Mouse (Mus musculus): ENCODE measurements at regions not wholly inside any gene's neighbourhood (a gene's known extent, or its start where the extent isn't known, plus 50 kb on each side); places are given as distances from the start of the nearest gene placed in this dataset.

GRCm38 (mm10) chr7:136838971-136839370 is 55.4 kb upstream of the Mgmt start:
- Histone ChIP-seq H3K36me3 (ENCODE audit: control insufficient read depth, insufficient read depth, low read length) (no peaks in the 10 kb centered on the region), H3K27me3 (replicated peaks; ENCODE audit: control insufficient read depth, insufficient read depth, low read length) (peaks cover 1% of the 10 kb centered on the region; the same call in 1 of the 2 replicates), H3K4me3 (ENCODE audit: insufficient read depth, low read depth, low read length) (no peak overlapping the region), H3K27ac (ENCODE audit: insufficient read depth, low read depth, low read length) (no peak overlapping the region), H3K4me1 (ENCODE audit: control insufficient read depth, insufficient read depth, low read length) (no peaks in the 10 kb centered on the region)
- TF ChIP-seq CTCF (conservative IDR thresholded peaks at IDR 0.05; ENCODE audit: insufficient read depth, insufficient read length, low read depth, low read length) (no peak), POLR2A (IDR thresholded peaks at IDR 0.05; ENCODE audit: low read depth, low read length) (no peak)
- WGBS, result 45% methylated on average over 5 of the region's 5 CpGs
- DNase-seq, result peak; percentile 15

- no peaks in the 10 kb centered on the region for H3K4me1 ChIP-seq (ENCODE audit: control insufficient read depth, insufficient read depth, low read length)
- TF ChIP-seq CTCF (conservative IDR thresholded peaks at IDR 0.05; ENCODE audit: insufficient read depth, insufficient read length, low read depth, low read length), result no peak
- TF ChIP-seq POLR2A (IDR thresholded peaks at IDR 0.05; ENCODE audit: low read depth, low read length), result no peak
- H3K4me3 ChIP-seq (ENCODE audit: insufficient read depth, low read depth, low read length), result no peak overlapping the region
- WGBS, result 62% methylated on average over 7 of the region's 7 CpGs
- DNase-seq, result no peak
- H3K27me3 ChIP-seq (replicated peaks; ENCODE audit: control insufficient read depth, insufficient read depth, low read length), result peaks cover 1% of the 10 kb centered on the region; the same call in 1 of the 2 replicates
- no peak overlapping the region for H3K27ac ChIP-seq (ENCODE audit: insufficient read depth, low read depth, low read length)
- no peaks in the 10 kb centered on the region for H3K36me3 ChIP-seq (ENCODE audit: control insufficient read depth, insufficient read depth, low read length)
Measured at GRCm38 (mm10) chr7:136840224-136840623, 54.2 kb upstream of the Mgmt start.

DNA sequence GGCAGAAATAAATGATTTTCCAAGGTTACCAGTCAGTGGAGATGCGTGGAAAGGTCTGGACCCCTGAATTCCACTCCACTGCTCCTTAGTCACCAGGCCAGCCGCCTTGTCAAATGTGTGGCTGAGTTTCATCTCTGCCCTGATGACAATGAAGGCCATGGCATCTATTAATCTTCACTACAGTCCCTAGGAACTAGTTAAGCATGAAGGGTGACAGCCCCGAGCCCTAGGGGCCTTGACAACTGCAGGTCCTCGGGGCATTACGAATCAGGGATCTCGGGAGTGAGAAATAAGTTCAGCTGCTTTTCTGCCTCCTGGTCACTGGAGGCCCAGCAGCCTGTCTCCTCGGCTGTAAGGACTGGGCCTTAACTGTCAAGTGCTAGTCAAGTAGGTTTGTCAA is 51.7 kb upstream of the Mgmt start:
- no peak for DNase-seq
- Histone ChIP-seq H3K4me1 (ENCODE audit: control insufficient read depth, insufficient read depth, low read length) (no peaks in the 10 kb centered on the region), H3K27me3 (replicated peaks; ENCODE audit: control insufficient read depth, insufficient read depth, low read length) (no peaks in the 10 kb centered on the region; the same call in 1 of the 2 replicates), H3K27ac (ENCODE audit: insufficient read depth, low read depth, low read length) (no peak overlapping the region), H3K36me3 (ENCODE audit: control insufficient read depth, insufficient read depth, low read length) (no peaks in the 10 kb centered on the region), H3K4me3 (ENCODE audit: insufficient read depth, low read depth, low read length) (no peak overlapping the region)
- 63% methylated on average over 7 of the region's 7 CpGs for WGBS
- TF ChIP-seq CTCF (conservative IDR thresholded peaks at IDR 0.05; ENCODE audit: insufficient read depth, insufficient read length, low read depth, low read length) (no peak), POLR2A (IDR thresholded peaks at IDR 0.05; ENCODE audit: low read depth, low read length) (no peak)

DNA sequence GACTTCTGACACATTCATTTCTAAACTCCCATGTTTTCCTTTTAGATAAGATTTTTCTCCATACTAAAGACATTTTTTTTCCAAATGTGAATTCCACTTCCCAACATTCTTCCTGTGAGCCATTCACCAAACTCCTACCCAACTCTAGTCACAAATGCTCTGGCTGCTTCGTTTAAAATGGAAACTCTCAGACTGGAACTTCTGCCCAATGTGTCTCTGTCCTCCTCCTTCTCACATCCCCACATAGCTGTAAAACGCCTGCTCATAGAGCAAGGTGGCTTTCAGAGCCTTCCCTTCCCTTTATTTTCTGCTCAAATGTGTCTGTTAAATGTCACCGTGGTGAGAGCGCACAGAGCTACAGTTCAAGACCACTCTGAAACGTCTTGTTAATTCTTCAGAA is 50.1 kb upstream of the Mgmt start:
- TF ChIP-seq CTCF (conservative IDR thresholded peaks at IDR 0.05; ENCODE audit: insufficient read depth, insufficient read length, low read depth, low read length), result no peak
- WGBS, result 42% methylated on average over 5 of the region's 5 CpGs
- no peak overlapping the region for H3K27ac ChIP-seq (ENCODE audit: insufficient read depth, low read depth, low read length)

More for the DNA sequence above, 50.1 kb upstream of the Mgmt start:
- Histone ChIP-seq H3K27me3 (replicated peaks; ENCODE audit: control insufficient read depth, insufficient read depth, low read length) (no peaks in the 10 kb centered on the region; the same call in 1 of the 2 replicates), H3K36me3 (ENCODE audit: control insufficient read depth, insufficient read depth, low read length) (no peaks in the 10 kb centered on the region), H3K4me3 (ENCODE audit: insufficient read depth, low read depth, low read length) (no peak overlapping the region), H3K4me1 (ENCODE audit: control insufficient read depth, insufficient read depth, low read length) (no peaks in the 10 kb centered on the region)
- DNase-seq, result no peak
